Mouse (Mus musculus) small intestine, adult 2 months (tissue): ENCODE measurements around the gene Rgs9bp. TPM values are rescaled to one million over a fixed set of nuclear protein-coding genes. Genes with fewer than 3 reads are reported as not detected.
"Not testable (repeated sequence)": the region's sequence is repeated elsewhere in the genome, so short reads cannot be mapped to it uniquely, and the experiment has no call there.

Experiments
- H3K27ac ChIP-seq: fragments of 200-500 bp; 2 replicates; pipeline ENCODE4 v1.5.1; 2012; ENCODE audit warnings: low read depth, low read length, control low read depth, inconsistent platforms; ENCODE audit not compliant: insufficient read depth
- H3K27me3 ChIP-seq: fragments of 200-500 bp; 2 replicates; pipeline ENCODE4 v1.6.1; 2012; ENCODE audit warnings: mild to moderate bottlenecking, moderate library complexity, low read length, inconsistent platforms; ENCODE audit not compliant: control insufficient read depth, insufficient read depth
- H3K36me3 ChIP-seq: fragments of 200-500 bp; 2 replicates; pipeline ENCODE4 v1.6.1; 2012; ENCODE audit warnings: mild to moderate bottlenecking, low read length, control low read depth, inconsistent platforms; ENCODE audit not compliant: control insufficient read depth, insufficient read depth
- H3K4me1 ChIP-seq: fragments of 200-500 bp; 2 replicates; pipeline ENCODE4 v1.6.1; 2012; ENCODE audit warnings: low read length, inconsistent platforms, mixed read lengths; ENCODE audit not compliant: control insufficient read depth, insufficient read depth, insufficient read length
- H3K4me3 ChIP-seq: fragments of 200-500 bp; 2 replicates; pipeline ENCODE4 v1.5.1; 2012; ENCODE audit warnings: low read depth, mild to moderate bottlenecking, control low read depth, inconsistent platforms, low read length, moderate library complexity
- CTCF ChIP-seq: fragments of 200-500 bp; IDR thresholded peaks from 2 replicates; pipeline ENCODE4 v1.5.1; 2012; ENCODE audit warnings: low read depth, mild to moderate bottlenecking, control low read depth, inconsistent platforms, low read length, moderate library complexity, mixed read lengths; ENCODE audit not compliant: insufficient replicate concordance, insufficient read length; ENCODE audit errors: extremely low read depth
- POLR2A ChIP-seq: fragments of 200-500 bp; IDR thresholded peaks from 2 replicates; pipeline ENCODE4 v1.6.1; 2012; ENCODE audit warnings: low read depth, mild to moderate bottlenecking, control low read depth, inconsistent platforms, low read length, moderate library complexity
- WGBS: fragments of 180-500 bp; shearing (Covaris S2); methylation state at CpG from one replicate; pipeline ENCODE4 v1.1.7; 2018; 5-methylcytosine and 5-hydroxymethylcytosine counted together
- polyA plus RNA-seq: library from polyadenylated mRNA; depleted of rRNA; stranded (reverse); fragments of >200 nt; gene quantifications from 2 replicates; pipeline ENCODE4 v1.2.3, GENCODE M21; 2012; rRNA removed

Gene Rgs9bp
- polyA plus RNA-seq, 1 experiment, result 0.03 TPM

- Histone ChIP-seq H3K36me3 (peaks cover 8% of the 10 kb centered on the region), H3K27me3 (no peaks in the 10 kb centered on the region), H3K4me3 (peak overlapping the region; percentile 72), H3K4me1 (peaks cover 20% of the 10 kb centered on the region), H3K27ac (peak overlapping the region; percentile 96)
- WGBS, result 2% methylated on average over 28 of the region's 28 CpGs
- TF ChIP-seq CTCF, result no peak
- TF ChIP-seq POLR2A, result no peak
Measured at GRCm38 (mm10) chr7:35554605-35555175, 30.7 kb downstream of the Rgs9bp start.

GRCm38 (mm10) chr7:35553751-35554604 is 31.4 kb downstream of the Rgs9bp start:
- Histone ChIP-seq H3K4me3 (peak overlapping the region; percentile 72), H3K27me3 (no peaks in the 10 kb centered on the region), H3K36me3 (peaks cover 13% of the 10 kb centered on the region), H3K27ac (peak overlapping the region; percentile 96), H3K4me1 (peaks cover 19% of the 10 kb centered on the region)
- no peak for TF ChIP-seq POLR2A
- TF ChIP-seq CTCF, result no peak
- 22% methylated on average over 10 of the region's 10 CpGs for WGBS

- 28% methylated on average over 4 of the region's 4 CpGs for WGBS
- no peak overlapping the region for H3K4me3 ChIP-seq
- no peaks in the 10 kb centered on the region for H3K27me3 ChIP-seq
- TF ChIP-seq CTCF (peak; percentile 57; the same call in 1 of the 2 replicates), POLR2A (no peak)
- H3K27ac ChIP-seq, result no peak overlapping the region
- peaks cover 22% of the 10 kb centered on the region for H3K36me3 ChIP-seq
- H3K4me1 ChIP-seq, result no peaks in the 10 kb centered on the region
Measured at GRCm38 (mm10) chr7:35545881-35546280, 39.5 kb downstream of the Rgs9bp start.

GRCm38 (mm10) chr7:35537562-35537961 is 47.8 kb downstream of the Rgs9bp start, which contains the start of gene Tdrd12:
Gene Tdrd12, minus strand, starts transcription at chr7:35537745.
- Histone ChIP-seq H3K27ac (no peak within 1 kb of the TSS), H3K27me3 (no peaks in the 10 kb centered on the region), H3K36me3 (no peaks in the 10 kb centered on the region), H3K4me1 (peaks cover 7% of the 10 kb centered on the region; the same call in 1 of the 2 replicates), H3K4me3 (no peak within 1 kb of the TSS)
- 94% methylated on average over 17 of the region's 17 CpGs for WGBS
- TF ChIP-seq CTCF (peak; percentile 14; the same call in 1 of the 2 replicates), POLR2A (no peak)

- no peak for TF ChIP-seq POLR2A
- TF ChIP-seq CTCF, result no peak
- 18% methylated on average over 12 of the region's 12 CpGs for WGBS
- no peaks in the 10 kb centered on the region for H3K36me3 ChIP-seq
- no peaks in the 10 kb centered on the region for H3K27me3 ChIP-seq
- H3K27ac ChIP-seq, result no peak overlapping the region
- H3K4me3 ChIP-seq, result peak overlapping the region; percentile 7; the same call in 1 of the 2 replicates
- H3K4me1 ChIP-seq, result peaks cover 7% of the 10 kb centered on the region; the same call in 1 of the 2 replicates
Measured at GRCm38 (mm10) chr7:35535750-35536512, 49.5 kb downstream of the Rgs9bp start.

- H3K4me3 ChIP-seq, H3K36me3 ChIP-seq, H3K27me3 ChIP-seq, H3K4me1 ChIP-seq, H3K27ac ChIP-seq: not testable (repeated sequence)
- 83% methylated on average over 1 of the region's 1 CpGs for WGBS
Measured at GRCm38 (mm10) chr7:35530544-35530943, 54.8 kb downstream of the Rgs9bp start.

- H3K4me3 ChIP-seq, result no peak overlapping the region
- no peaks in the 10 kb centered on the region for H3K27me3 ChIP-seq
- no peaks in the 10 kb centered on the region for H3K4me1 ChIP-seq
- 77% methylated on average over 3 of the region's 3 CpGs for WGBS
- TF ChIP-seq CTCF (no peak), POLR2A (no peak)
- no peaks in the 10 kb centered on the region for H3K36me3 ChIP-seq
- no peak overlapping the region for H3K27ac ChIP-seq
Measured at GRCm38 (mm10) chr7:35530026-35530425, 55.4 kb downstream of the Rgs9bp start.

Other genes with a start within 250 kb of the Rgs9bp start
- gene Faap24, start 188.7 kb downstream of the Rgs9bp start, polyA plus RNA-seq, result 1.8 and 3.9 TPM in 2 replicates
- 4.4 and 10.1 TPM in 2 replicates for gene Cep89, start 188.5 kb downstream of the Rgs9bp start, polyA plus RNA-seq
- gene Slc7a9, start 136.8 kb downstream of the Rgs9bp start, polyA plus RNA-seq, result 122 and 320 TPM in 2 replicates
- not detected in 2 replicates for gene Tdrd12, start 47.8 kb downstream of the Rgs9bp start, polyA plus RNA-seq
- 51.8 and 60.5 TPM in 2 replicates for gene Nudt19, start 29.3 kb downstream of the Rgs9bp start, polyA plus RNA-seq
- gene Ankrd27, start 662 bp upstream of the Rgs9bp start, polyA plus RNA-seq, result 8.5 and 13.5 TPM in 2 replicates
- gene Pdcd5, start 61.9 kb upstream of the Rgs9bp start, polyA plus RNA-seq, result 23.4 and 60.3 TPM in 2 replicates
- 1.8 and 2.3 TPM in 2 replicates for gene Dpy19l3, start 168.9 kb upstream of the Rgs9bp start, polyA plus RNA-seq
- 1.5 and 2.5 TPM in 2 replicates for gene Zfp507, start 217.4 kb upstream of the Rgs9bp start, polyA plus RNA-seq